Mouse (Mus musculus): ENCODE measurements around the gene Cacna1i. TPM values are rescaled to one million over a fixed set of nuclear protein-coding genes. Genes with fewer than 3 reads are reported as not detected.

Cacna1i gene
- polyA plus RNA-seq, 1 experiment from 2014 or later: 0.80 TPM

- Histone ChIP-seq H3K36me3 (replicated peaks; ENCODE audit: control insufficient read depth, insufficient read depth) (no peaks in the 10 kb centered on the region), H3K4me1 (replicated peaks; ENCODE audit: control insufficient read depth, insufficient read depth, low read length) (peaks cover 13% of the 10 kb centered on the region; the same call in 1 of the 2 replicates), H3K9me3 (ENCODE audit: control insufficient read depth, low read length) (no peaks in the 10 kb centered on the region), H3K27ac (no peak overlapping the region), H3K9ac (no peak overlapping the region), H3K4me2 (replicated peaks) (no peak overlapping the region), H3K27me3 (ENCODE audit: control insufficient read depth, insufficient read depth, low read length) (no peaks in the 10 kb centered on the region), H3K4me3 (replicated peaks; ENCODE audit: low read length) (no peak overlapping the region)
- 38% methylated on average over 10 of the region's 10 CpGs for WGBS
- DNase-seq (ENCODE audit: low spot score) (no peak), ATAC-seq (ENCODE audit: low FRiP score) (no peak)
Measured at GRCm38 (mm10) chr15:80343031-80343430, 56.0 kb downstream of the Cacna1i start.

- ATAC-seq (ENCODE audit: low FRiP score): no peak
- WGBS: 92% methylated on average over 5 of the region's 5 CpGs
Measured at GRCm38 (mm10) chr15:80343731-80344130, 56.7 kb downstream of the Cacna1i start.

GRCm38 (mm10) chr15:80346510-80346909 is 59.5 kb downstream of the Cacna1i start:
- no peak for ATAC-seq (ENCODE audit: low FRiP score)

More at GRCm38 (mm10) chr15:80343731-80344130, 56.7 kb downstream of the Cacna1i start:
- no peak for DNase-seq (ENCODE audit: low spot score)
- peaks cover 13% of the 10 kb centered on the region; the same call in 1 of the 2 replicates for H3K4me1 ChIP-seq (replicated peaks; ENCODE audit: control insufficient read depth, insufficient read depth, low read length)
- no peaks in the 10 kb centered on the region for H3K27me3 ChIP-seq (ENCODE audit: control insufficient read depth, insufficient read depth, low read length)
- no peak overlapping the region for H3K4me2 ChIP-seq (replicated peaks)
- H3K27ac ChIP-seq: no peak overlapping the region
- H3K9ac ChIP-seq: no peak overlapping the region
- no peak overlapping the region for H3K4me3 ChIP-seq (replicated peaks; ENCODE audit: low read length)
- H3K9me3 ChIP-seq (ENCODE audit: control insufficient read depth, low read length): no peaks in the 10 kb centered on the region
- H3K36me3 ChIP-seq (replicated peaks; ENCODE audit: control insufficient read depth, insufficient read depth): no peaks in the 10 kb centered on the region

GRCm38 (mm10) chr15:80350431-80350830 is 63.4 kb downstream of the Cacna1i start:
- 81% methylated on average over 5 of the region's 5 CpGs for WGBS
- H3K4me3 ChIP-seq (replicated peaks; ENCODE audit: low read length): no peak overlapping the region
- no peak overlapping the region for H3K4me2 ChIP-seq (replicated peaks)
- no peaks in the 10 kb centered on the region for H3K36me3 ChIP-seq (replicated peaks; ENCODE audit: control insufficient read depth, insufficient read depth)
- H3K4me1 ChIP-seq (replicated peaks; ENCODE audit: control insufficient read depth, insufficient read depth, low read length): peaks cover 9% of the 10 kb centered on the region; the same call in 1 of the 2 replicates
- no peaks in the 10 kb centered on the region for H3K9me3 ChIP-seq (ENCODE audit: control insufficient read depth, low read length)
- no peak for DNase-seq (ENCODE audit: low spot score)
- H3K27me3 ChIP-seq (ENCODE audit: control insufficient read depth, insufficient read depth, low read length): no peaks in the 10 kb centered on the region
- H3K9ac ChIP-seq: no peak overlapping the region
- no peak overlapping the region for H3K27ac ChIP-seq
- ATAC-seq (ENCODE audit: low FRiP score): no peak

More at GRCm38 (mm10) chr15:80346510-80346909, 59.5 kb downstream of the Cacna1i start:
- H3K4me1 ChIP-seq (replicated peaks; ENCODE audit: control insufficient read depth, insufficient read depth, low read length): peaks cover 13% of the 10 kb centered on the region; the same call in 1 of the 2 replicates
- no peaks in the 10 kb centered on the region for H3K27me3 ChIP-seq (ENCODE audit: control insufficient read depth, insufficient read depth, low read length)
- WGBS: 51% methylated on average over 7 of the region's 7 CpGs
- no peak overlapping the region for H3K4me2 ChIP-seq (replicated peaks)
- H3K36me3 ChIP-seq (replicated peaks; ENCODE audit: control insufficient read depth, insufficient read depth): no peaks in the 10 kb centered on the region
- no peak overlapping the region for H3K4me3 ChIP-seq (replicated peaks; ENCODE audit: low read length)
- H3K9me3 ChIP-seq (ENCODE audit: control insufficient read depth, low read length): no peaks in the 10 kb centered on the region
- no peak for DNase-seq (ENCODE audit: low spot score)
- no peak overlapping the region for H3K9ac ChIP-seq
- H3K27ac ChIP-seq: no peak overlapping the region

GRCm38 (mm10) chr15:80358798-80359197 is 71.8 kb downstream of the Cacna1i start:
- Histone ChIP-seq H3K4me2 (replicated peaks) (no peak overlapping the region), H3K4me1 (replicated peaks; ENCODE audit: control insufficient read depth, insufficient read depth, low read length) (no peaks in the 10 kb centered on the region), H3K27ac (no peak overlapping the region), H3K4me3 (replicated peaks; ENCODE audit: low read length) (no peak overlapping the region), H3K9ac (no peak overlapping the region), H3K36me3 (replicated peaks; ENCODE audit: control insufficient read depth, insufficient read depth) (no peaks in the 10 kb centered on the region), H3K27me3 (ENCODE audit: control insufficient read depth, insufficient read depth, low read length) (no peaks in the 10 kb centered on the region), H3K9me3 (ENCODE audit: control insufficient read depth, low read length) (no peaks in the 10 kb centered on the region)
- ATAC-seq (ENCODE audit: low FRiP score) (no peak), DNase-seq (ENCODE audit: low spot score) (no peak)
- 82% methylated on average over 19 of the region's 19 CpGs for WGBS

GRCm38 (mm10) chr15:80361780-80362508 is 74.9 kb downstream of the Cacna1i start:
- WGBS: 92% methylated on average over 15 of the region's 15 CpGs
- Histone ChIP-seq H3K27ac (no peak overlapping the region), H3K9ac (no peak overlapping the region), H3K27me3 (ENCODE audit: control insufficient read depth, insufficient read depth, low read length) (no peaks in the 10 kb centered on the region), H3K36me3 (replicated peaks; ENCODE audit: control insufficient read depth, insufficient read depth) (no peaks in the 10 kb centered on the region), H3K4me2 (replicated peaks) (no peak overlapping the region), H3K9me3 (ENCODE audit: control insufficient read depth, low read length) (no peaks in the 10 kb centered on the region), H3K4me1 (replicated peaks; ENCODE audit: control insufficient read depth, insufficient read depth, low read length) (peaks cover 5% of the 10 kb centered on the region; the same call in 1 of the 2 replicates), H3K4me3 (replicated peaks; ENCODE audit: low read length) (no peak overlapping the region)
- DNase-seq (ENCODE audit: low spot score) (no peak), ATAC-seq (ENCODE audit: low FRiP score) (no peak; the same call in 1 of the 2 replicates)

GRCm38 (mm10) chr15:80362509-80363172 is 75.6 kb downstream of the Cacna1i start:
- Histone ChIP-seq H3K36me3 (replicated peaks; ENCODE audit: control insufficient read depth, insufficient read depth) (no peaks in the 10 kb centered on the region), H3K9ac (no peak overlapping the region), H3K4me2 (replicated peaks) (no peak overlapping the region), H3K4me1 (replicated peaks; ENCODE audit: control insufficient read depth, insufficient read depth, low read length) (peaks cover 11% of the 10 kb centered on the region; the same call in 1 of the 2 replicates), H3K27me3 (ENCODE audit: control insufficient read depth, insufficient read depth, low read length) (no peaks in the 10 kb centered on the region), H3K9me3 (ENCODE audit: control insufficient read depth, low read length) (no peaks in the 10 kb centered on the region), H3K27ac (no peak overlapping the region), H3K4me3 (replicated peaks; ENCODE audit: low read length) (no peak overlapping the region)
- 55% methylated on average over 8 of the region's 8 CpGs for WGBS
- DNase-seq (ENCODE audit: low spot score): peak; percentile 30
- peak; percentile 27; the same call in 1 of the 2 replicates for ATAC-seq (ENCODE audit: low FRiP score)

- Histone ChIP-seq H3K27me3 (ENCODE audit: control insufficient read depth, insufficient read depth, low read length) (no peaks in the 10 kb centered on the region), H3K4me3 (replicated peaks; ENCODE audit: low read length) (no peak overlapping the region), H3K4me2 (replicated peaks) (no peak overlapping the region), H3K36me3 (replicated peaks; ENCODE audit: control insufficient read depth, insufficient read depth) (no peaks in the 10 kb centered on the region), H3K27ac (no peak overlapping the region), H3K4me1 (replicated peaks; ENCODE audit: control insufficient read depth, insufficient read depth, low read length) (peaks cover 11% of the 10 kb centered on the region; the same call in 1 of the 2 replicates), H3K9ac (no peak overlapping the region), H3K9me3 (ENCODE audit: control insufficient read depth, low read length) (no peaks in the 10 kb centered on the region)
- WGBS: 68% methylated on average over 13 of the region's 13 CpGs
- no peak for ATAC-seq (ENCODE audit: low FRiP score)
- no peak for DNase-seq (ENCODE audit: low spot score)
Measured at GRCm38 (mm10) chr15:80363821-80364715, 77.0 kb downstream of the Cacna1i start.

Measured in hindbrain, embryonic 14.5 days (tissue).